In genomic region chr9:37488611-37489396, GRCm38 (mm10) we compare ENCODE assay signal across 1 mouse cellular context.
TF ChIP-seq lines count a peak whose summit lies in the region.

Msantd2 (plus strand) TSS chr9:37489319.

TF ChIP-seq in CH12.LX, 34 proteins besides CTCF, POLR2A, EP300 and RAD21 (continued from another document):
- TF ChIP-seq HCFC1 (IDR thresholded peaks at IDR 0.05; ENCODE audit: low read depth, low read length) (peak; percentile 80), ETS1 (conservative IDR thresholded peaks at IDR 0.05; ENCODE audit: low read depth, low read length) (no peak), PAX5 (IDR thresholded peaks at IDR 0.05; ENCODE audit: low read length) (no peak), ZMIZ1 (IDR thresholded peaks at IDR 0.05; ENCODE audit: low read depth, low read length) (peak; percentile 75), GABPA (IDR thresholded peaks at IDR 0.05; ENCODE audit: insufficient replicate concordance, low read depth, low read length) (no peak), JUND (conservative IDR thresholded peaks at IDR 0.05; ENCODE audit: low read depth, low read length) (no peak), CHD2 (IDR thresholded peaks at IDR 0.05; ENCODE audit: low read length) (no peak), CHD1 (IDR thresholded peaks at IDR 0.05; ENCODE audit: low read depth, low read length) (no peak)
